Mouse (Mus musculus) CH12.LX (cell line): ENCODE results near the gene Mrpl32. TPM values are rescaled to one million over a fixed set of nuclear protein-coding genes. Genes with fewer than 3 reads are reported as not detected.

Source experiments
- DNase-seq: peaks from one replicate; pipeline ENCODE4 v3.0.0-alpha.2; 2013; ENCODE audit errors: extremely low read depth
- H3K27ac ChIP-seq: 2 replicates; pipeline ENCODE4 v1.5.1; 2012; ENCODE audit warnings: low read depth, mild to moderate bottlenecking, control low read depth, moderate library complexity; ENCODE audit not compliant: insufficient read depth
- H3K27me3 ChIP-seq: replicated peaks from 2 replicates; pipeline ENCODE3; 2012; ENCODE audit warnings: inconsistent platforms
- H3K36me3 ChIP-seq, 2 experiments: replicated peaks in 1 of 2; 2 replicates each; pipeline versions ENCODE3 to v1.6.1; 2012; ENCODE audit warnings: inconsistent platforms in 1 of 2, low read length in 1 of 2, mild to moderate bottlenecking in 1 of 2, mixed read lengths in 1 of 2, moderate library complexity in 1 of 2; ENCODE audit not compliant: control insufficient read depth in 1 of 2, insufficient read depth in 1 of 2
- H3K4me1 ChIP-seq, 2 experiments: 2 replicates each; pipeline ENCODE4 v1.6.1; 2012; ENCODE audit warnings: inconsistent platforms in 1 of 2, moderate library complexity in 1 of 2; ENCODE audit not compliant: insufficient read depth in 2 of 2, control insufficient read depth in 1 of 2
- H3K4me2 ChIP-seq: 2 replicates; pipeline ENCODE4 v1.6.1; 2012; ENCODE audit warnings: low read depth, mild to moderate bottlenecking, control low read depth; ENCODE audit not compliant: poor library complexity, insufficient read depth, severe bottlenecking
- H3K4me3 ChIP-seq, 3 experiments: fragments of 150-350 bp in 1 of 3; sonication (generic) in 1 of 3; replicated peaks in 1 of 3; 2 replicates each; pipeline versions ENCODE3 to v1.5.1; 2011 to 2012; ENCODE audit warnings: low read depth in 2 of 3, low read length in 2 of 3, mild to moderate bottlenecking in 2 of 3, moderate library complexity in 2 of 3, control low read depth in 1 of 3, improper control_type of control experiment in 1 of 3, inconsistent platforms in 1 of 3, mixed read lengths in 1 of 3; ENCODE audit not compliant: poor library complexity in 1 of 3
- H3K79me2 ChIP-seq: replicated peaks from 2 replicates; pipeline ENCODE4 v1.6.1; 2012; ENCODE audit warnings: mild to moderate bottlenecking, moderate library complexity; ENCODE audit not compliant: control insufficient read depth, poor library complexity, insufficient read depth, severe bottlenecking; ENCODE audit errors: extremely low read depth
- H3K9ac ChIP-seq: 2 replicates; pipeline ENCODE4 v1.6.1; 2012; ENCODE audit warnings: low read depth, mild to moderate bottlenecking, control low read depth, moderate library complexity; ENCODE audit not compliant: insufficient read depth
- H3K9me3 ChIP-seq: replicated peaks from 2 replicates; pipeline ENCODE3; 2012; ENCODE audit warnings: low read length, inconsistent platforms, mixed read lengths
- BHLHE40 ChIP-seq: IDR thresholded peaks from 2 replicates; pipeline ENCODE4 v1.6.1; 2011; ENCODE audit warnings: mild to moderate bottlenecking, low read depth, low read length, improper control_type of control experiment
- CHD1 ChIP-seq: IDR thresholded peaks from 2 replicates; pipeline ENCODE4 v1.6.1; 2012; ENCODE audit warnings: low read depth, low read length, improper control_type of control experiment, inconsistent platforms
- CTCF ChIP-seq, 2 experiments: IDR thresholded peaks in 1 of 2; conservative IDR thresholded peaks in 1 of 2; 2 replicates each; pipeline ENCODE4 v1.5.1; 2011 to 2012; ENCODE audit warnings: low read depth in 2 of 2, low read length in 2 of 2, improper control_type of control experiment in 1 of 2, inconsistent platforms in 1 of 2, mild to moderate bottlenecking in 1 of 2, moderate library complexity in 1 of 2
- ELF1 ChIP-seq: IDR thresholded peaks from 2 replicates; pipeline ENCODE4 v1.6.1; 2014; ENCODE audit warnings: low read depth, mild to moderate bottlenecking, inconsistent platforms, low read length, improper control_type of control experiment
- ETS1 ChIP-seq: conservative IDR thresholded peaks from 2 replicates; pipeline ENCODE4 v1.6.1; 2012; ENCODE audit warnings: low read depth, mild to moderate bottlenecking, inconsistent platforms, low read length, improper control_type of control experiment, moderate library complexity
- HCFC1 ChIP-seq: IDR thresholded peaks from 2 replicates; pipeline ENCODE4 v1.6.1; 2012; ENCODE audit warnings: low read depth, mild to moderate bottlenecking, inconsistent platforms, low read length, improper control_type of control experiment
- IRF4 ChIP-seq: IDR thresholded peaks from 2 replicates; pipeline ENCODE4 v1.6.1; 2014; ENCODE audit warnings: low read depth, mild to moderate bottlenecking, inconsistent platforms, low read length, improper control_type of control experiment
- JUND ChIP-seq: conservative IDR thresholded peaks from 2 replicates; pipeline ENCODE4 v1.6.1; 2011; ENCODE audit warnings: low read depth, low read length, improper control_type of control experiment
- MAFK ChIP-seq: IDR thresholded peaks from 2 replicates; pipeline ENCODE4 v1.6.1; 2011; ENCODE audit warnings: low read length, improper control_type of control experiment; ENCODE audit not compliant: insufficient replicate concordance
- MAX ChIP-seq: IDR thresholded peaks from 2 replicates; pipeline ENCODE4 v1.6.1; 2011; ENCODE audit warnings: low read length, improper control_type of control experiment
- MEF2A ChIP-seq: IDR thresholded peaks from 2 replicates; pipeline ENCODE4 v1.6.1; 2014; ENCODE audit warnings: low read depth, mild to moderate bottlenecking, inconsistent platforms, low read length, improper control_type of control experiment, borderline replicate concordance
- MXI1 ChIP-seq: IDR thresholded peaks from 2 replicates; pipeline ENCODE4 v1.6.1; 2011; ENCODE audit warnings: mild to moderate bottlenecking, low read depth, low read length, improper control_type of control experiment
- NELFE ChIP-seq: IDR thresholded peaks from 2 replicates; pipeline ENCODE4 v1.6.1; 2011; ENCODE audit warnings: low read depth, low read length, improper control_type of control experiment
- NRF1 ChIP-seq: IDR thresholded peaks from 2 replicates; pipeline ENCODE4 v1.6.1; 2014; ENCODE audit warnings: low read depth, mild to moderate bottlenecking, inconsistent platforms, low read length, improper control_type of control experiment, moderate library complexity
- POLR2A ChIP-seq: IDR thresholded peaks from 2 replicates; pipeline ENCODE4 v1.6.1; 2011; ENCODE audit warnings: low read depth, mild to moderate bottlenecking, improper control_type of control experiment, low read length
- SIN3A ChIP-seq: IDR thresholded peaks from 2 replicates; pipeline ENCODE4 v1.6.1; 2012; ENCODE audit warnings: low read length, improper control_type of control experiment, inconsistent platforms
- TBP ChIP-seq: conservative IDR thresholded peaks from 2 replicates; pipeline ENCODE4 v1.6.1; 2011; ENCODE audit warnings: low read depth, low read length, improper control_type of control experiment
- UBTF ChIP-seq: IDR thresholded peaks from 2 replicates; pipeline ENCODE4 v1.6.1; 2012; ENCODE audit warnings: low read depth, mild to moderate bottlenecking, inconsistent platforms, low read length, improper control_type of control experiment, moderate library complexity
- ZC3H11A ChIP-seq: IDR thresholded peaks from 2 replicates; pipeline ENCODE4 v1.6.1; 2012; ENCODE audit warnings: low read depth, mild to moderate bottlenecking, inconsistent platforms, low read length, improper control_type of control experiment
- ZKSCAN1 ChIP-seq: IDR thresholded peaks from 2 replicates; pipeline ENCODE4 v1.6.1; 2012; ENCODE audit warnings: low read depth, inconsistent platforms, low read length, improper control_type of control experiment, borderline replicate concordance
- ZMIZ1 ChIP-seq: IDR thresholded peaks from 2 replicates; pipeline ENCODE4 v1.6.1; 2012; ENCODE audit warnings: low read depth, mild to moderate bottlenecking, inconsistent platforms, low read length, improper control_type of control experiment
- ZNF384 ChIP-seq: IDR thresholded peaks from 2 replicates; pipeline ENCODE4 v1.6.1; 2012; ENCODE audit warnings: low read depth, low read length, improper control_type of control experiment, inconsistent platforms
- dilution Hi-C: fragments of 300-500 bp; cut with MboI; formaldehyde crosslinking; loops from 2 replicates; pipeline ENCODE4 v1.14.3; 2020; ENCODE audit warnings: low sequenced_read_pairs; ENCODE audit not compliant: extremely low pct_unique_long_range_greater_than_20kb, extremely low pct_ligation_motif_present
- in situ Hi-C: fragments of 300-500 bp; cut with MboI; formaldehyde crosslinking; loops from 3 replicates; pipeline ENCODE4 v1.14.3; 2019; ENCODE audit warnings: low sequenced_read_pairs, low pct_ligation_motif_present, low pct_unique_long_range_greater_than_20kb, mixed read lengths
- polyA plus RNA-seq: library from polyadenylated mRNA; unstranded; fragments of >175 nt; gene quantifications from 2 replicates; pipeline ENCODE4 v1.2.1, GENCODE M21; 2012; ENCODE audit warnings: low read depth; ENCODE audit not compliant: insufficient read length
- total RNA-seq, 2 experiments: library from RNA; depleted of rRNA; stranded (reverse); fragments of 300-350 nt in 1 of 2; fragments of >200 nt in 1 of 2; gene quantifications; 2 replicates each; pipeline ENCODE4 v1.2.3; 2012 to 2014

Mrpl32 gene
- total and polyA plus RNA-seq, 3 experiments: 48.7 to 190 (median 133) TPM

DNA sequence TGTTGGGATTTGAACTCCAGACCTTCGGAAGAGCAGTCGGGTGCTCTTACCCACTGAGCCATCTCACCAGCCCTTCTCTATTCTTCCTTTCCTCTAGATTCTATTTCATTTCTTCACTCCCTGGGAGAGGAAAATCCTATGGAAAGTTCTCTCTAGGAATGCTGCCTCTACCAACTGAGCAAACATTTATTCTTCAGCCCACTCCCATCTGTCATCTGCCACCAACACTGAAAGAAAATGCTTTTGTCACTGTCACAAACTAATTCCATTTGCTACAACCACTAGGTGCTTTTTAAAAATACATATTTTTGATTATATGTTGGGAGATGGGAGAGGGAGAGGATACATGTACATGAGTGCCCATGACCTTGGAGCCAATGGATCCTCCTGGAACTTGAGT, 10.2 kb downstream of the Mrpl32 start:
- TF ChIP-seq ZC3H11A: no peak
- TF ChIP-seq HCFC1: no peak
- TF ChIP-seq UBTF: no peak
- no peak for TF ChIP-seq NRF1
- no peak for TF ChIP-seq POLR2A
- no peak for TF ChIP-seq MAX
- TF ChIP-seq ZKSCAN1: no peak
- no peak for TF ChIP-seq NELFE
- no peaks in the 10 kb centered on the region for H3K27me3 ChIP-seq
- no peak overlapping the region for H3K4me3 ChIP-seq
- H3K4me2 ChIP-seq: no peak overlapping the region
- no peak for DNase-seq
- H3K9me3 ChIP-seq: no peaks in the 10 kb centered on the region
- H3K79me2 ChIP-seq: no peaks in the 10 kb centered on the region
- H3K4me1 ChIP-seq: no peaks in the 10 kb centered on the region
- no peak overlapping the region for H3K9ac ChIP-seq
- H3K27ac ChIP-seq: no peak overlapping the region
- H3K36me3 ChIP-seq: peaks cover 0 to 2% of the 10 kb centered on the region in 2 experiments
- in situ Hi-C loops: loop anchor here (25.0 kb wide), 1 partner anchor 690 kb away; no protein-coding TSS in a partner anchor
- dilution Hi-C loops: no loop called here

DNA sequence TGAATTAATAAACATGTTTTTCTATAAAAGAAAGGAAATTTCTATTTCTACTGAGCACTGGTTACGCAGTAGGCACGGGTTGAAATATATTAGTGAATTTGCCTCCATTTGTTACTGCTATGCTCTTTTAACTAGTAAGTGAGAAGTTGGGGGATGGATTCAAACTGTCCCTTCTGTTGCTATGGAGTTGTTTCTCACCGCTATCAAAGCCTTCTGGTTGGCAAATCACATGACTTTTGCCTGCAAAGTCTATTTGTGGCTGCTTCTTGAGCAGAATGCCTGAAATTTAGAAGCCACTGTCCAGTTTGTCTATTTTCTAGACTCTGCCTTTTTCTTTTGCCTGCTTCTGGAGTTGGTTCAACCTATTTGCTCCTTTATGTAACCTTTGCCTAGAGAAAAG, 32.6 kb downstream of the Mrpl32 start:
- H3K9ac ChIP-seq: no peak overlapping the region
- no peak for DNase-seq
- dilution Hi-C loops (no loop called here), in situ Hi-C loops (no loop called here)
- TF ChIP-seq NELFE: no peak
- no peak for TF ChIP-seq MEF2A
- TF ChIP-seq ZNF384: no peak
- no peak for TF ChIP-seq TBP
- TF ChIP-seq HCFC1: no peak
- no peak for TF ChIP-seq ZKSCAN1
- TF ChIP-seq BHLHE40: no peak
- TF ChIP-seq CHD1: no peak
- TF ChIP-seq ZC3H11A: no peak
- no peak for TF ChIP-seq JUND
- TF ChIP-seq ETS1: no peak
- no peak for TF ChIP-seq NRF1
- TF ChIP-seq CTCF (conservative IDR thresholded peaks at IDR 0.05 in 1 of 2, IDR thresholded peaks at IDR 0.05 in 1 of 2; ENCODE audit: low read depth in 2 of 2, low read length in 2 of 2): no peak
- no peak for TF ChIP-seq MAX
- TF ChIP-seq ZMIZ1: no peak
- no peak for TF ChIP-seq IRF4
- TF ChIP-seq MXI1: no peak
- TF ChIP-seq MAFK: no peak
- no peak for TF ChIP-seq ELF1
- no peak for TF ChIP-seq SIN3A
- no peaks in the 10 kb centered on the region for H3K9me3 ChIP-seq
- H3K4me1 ChIP-seq: no peaks in the 10 kb centered on the region
- no peak overlapping the region for H3K27ac ChIP-seq
- no peak overlapping the region for H3K4me2 ChIP-seq
- H3K27me3 ChIP-seq: no peaks in the 10 kb centered on the region
- no peaks in the 10 kb centered on the region for H3K36me3 ChIP-seq
- H3K4me3 ChIP-seq: no peak overlapping the region
- no peaks in the 10 kb centered on the region for H3K79me2 ChIP-seq
